Mouse (Mus musculus) intestine, embryonic 14.5 days (tissue): ENCODE data around the gene Camk2d. TPM values are rescaled to one million over a fixed set of nuclear protein-coding genes. Genes with fewer than 3 reads are reported as not detected.

ENCODE experiments used
- ATAC-seq: fragments of 200-750 bp; cut with Nextera tagmentation; replicated peaks from 2 replicates; pipeline ENCODE4 v1.8.0; 2017; ENCODE audit warnings: low read depth, moderate number of reproducible peaks, moderate TSS enrichment, moderate library complexity; ENCODE audit not compliant: low FRiP score, low TSS enrichment
- DNase-seq: peaks from one replicate; pipeline ENCODE4 v3.0.0-alpha.2; 2018; ENCODE audit warnings: low spot score
- H3K27ac ChIP-seq: fragments of 300-500 bp; sonication (generic); 2 replicates; pipeline ENCODE4 v1.5.1; 2014; ENCODE audit warnings: low read depth, mild to moderate bottlenecking, control low read depth
- H3K27me3 ChIP-seq: fragments of 300-500 bp; sonication (generic); replicated peaks from 2 replicates; pipeline ENCODE4 v1.6.1; 2014; ENCODE audit warnings: low read length, control low read depth; ENCODE audit not compliant: control insufficient read depth, insufficient read depth
- H3K36me3 ChIP-seq: fragments of 300-500 bp; sonication (generic); 2 replicates; pipeline ENCODE4 v1.6.1; 2014; ENCODE audit warnings: low read length, control low read depth; ENCODE audit not compliant: control insufficient read depth, insufficient read depth
- H3K4me1 ChIP-seq: fragments of 300-500 bp; sonication (generic); replicated peaks from 2 replicates; pipeline ENCODE4 v1.6.1; 2014; ENCODE audit warnings: low read length, control low read depth, mixed read lengths; ENCODE audit not compliant: control insufficient read depth, insufficient read depth
- H3K4me2 ChIP-seq: fragments of 300-500 bp; sonication (generic); 2 replicates; pipeline ENCODE4 v1.6.1; 2014; ENCODE audit warnings: low read length
- H3K4me3 ChIP-seq: fragments of 300-500 bp; sonication (generic); 2 replicates; pipeline ENCODE4 v1.5.1; 2014; ENCODE audit warnings: low read depth, low read length, control low read depth, mixed read lengths
- H3K9ac ChIP-seq: fragments of 300-500 bp; sonication (generic); 2 replicates; pipeline ENCODE4 v1.6.1; 2014; ENCODE audit warnings: mild to moderate bottlenecking, low read length
- H3K9me3 ChIP-seq: fragments of 300-500 bp; sonication (generic); 2 replicates; pipeline ENCODE4 v1.6.1; 2016; ENCODE audit warnings: low read length, control low read depth; ENCODE audit not compliant: control insufficient read depth
- WGBS: fragments of 180-500 bp; shearing (Covaris S2); extraction: QIAGEN DNeasy Blood & Tissue Kit; methylation state at CpG from one replicate; pipeline ENCODE4 v1.1.7; 2014; 5-methylcytosine and 5-hydroxymethylcytosine counted together
- polyA plus RNA-seq: library from polyadenylated mRNA; unstranded; fragments of >200 nt; fragmentation: Nextera tagmentation; extraction: Ambion mirVana; gene quantifications from 2 replicates; pipeline ENCODE4 v1.2.1, GENCODE M21; 2014

Gene Camk2d
- polyA plus RNA-seq, 1 experiment from 2014 or later: 47.0 TPM

DNA sequence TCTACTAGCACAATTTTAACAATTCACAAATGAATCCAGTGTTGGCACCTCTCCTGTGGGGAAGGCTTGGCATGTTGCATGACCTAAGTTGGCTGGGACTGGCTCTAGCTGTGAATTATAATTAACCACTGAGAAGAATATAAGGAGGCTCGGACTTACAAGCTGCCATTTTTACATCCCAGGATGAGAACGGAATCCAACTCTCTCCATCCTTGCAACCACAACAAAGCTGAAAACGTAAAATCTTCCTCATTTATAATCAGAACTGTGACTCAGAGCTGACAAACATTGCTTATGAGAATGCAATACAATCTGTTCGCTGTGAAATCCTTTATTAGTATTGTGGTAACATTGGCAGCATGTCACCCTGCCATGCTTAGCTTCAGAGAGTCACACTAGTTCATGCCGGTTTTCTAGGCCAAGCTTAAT is 126.9 kb downstream of the Camk2d start:
- 90% methylated on average over 5 of the region's 5 CpGs for WGBS

DNA sequence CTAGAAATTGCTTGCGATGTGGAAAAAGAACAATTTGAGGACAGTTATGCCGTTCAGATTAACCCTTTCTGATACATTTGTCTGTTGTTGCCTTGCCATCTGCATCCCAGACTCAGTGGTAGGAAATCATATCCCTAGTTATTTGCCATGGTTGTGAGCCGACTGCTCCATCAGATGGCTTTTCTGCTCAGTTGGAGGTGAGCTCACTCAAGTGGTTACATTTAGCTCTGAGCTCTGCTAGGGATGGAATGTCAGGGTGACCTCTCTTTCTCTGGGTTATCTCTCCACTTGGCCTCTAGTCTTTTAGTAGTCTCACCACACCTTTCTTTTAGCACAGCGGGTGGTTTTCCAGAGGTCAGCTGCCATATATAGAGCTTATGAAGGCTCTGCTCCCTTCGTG is 127.4 kb downstream of the Camk2d start:
- 75% methylated on average over 5 of the region's 5 CpGs for WGBS
- DNase-seq: no peak
- H3K4me3 ChIP-seq: no peak overlapping the region

More for the DNA sequence above, 126.9 kb downstream of the Camk2d start:
- H3K9me3 ChIP-seq: no peaks in the 10 kb centered on the region
- no peaks in the 10 kb centered on the region for H3K36me3 ChIP-seq
- no peak overlapping the region for H3K27ac ChIP-seq
- H3K9ac ChIP-seq: no peak overlapping the region
- no peaks in the 10 kb centered on the region for H3K4me1 ChIP-seq
- H3K4me3 ChIP-seq: no peak overlapping the region
- no peaks in the 10 kb centered on the region for H3K27me3 ChIP-seq
- no peak overlapping the region for H3K4me2 ChIP-seq
- DNase-seq (no peak), ATAC-seq (no peak)

DNA sequence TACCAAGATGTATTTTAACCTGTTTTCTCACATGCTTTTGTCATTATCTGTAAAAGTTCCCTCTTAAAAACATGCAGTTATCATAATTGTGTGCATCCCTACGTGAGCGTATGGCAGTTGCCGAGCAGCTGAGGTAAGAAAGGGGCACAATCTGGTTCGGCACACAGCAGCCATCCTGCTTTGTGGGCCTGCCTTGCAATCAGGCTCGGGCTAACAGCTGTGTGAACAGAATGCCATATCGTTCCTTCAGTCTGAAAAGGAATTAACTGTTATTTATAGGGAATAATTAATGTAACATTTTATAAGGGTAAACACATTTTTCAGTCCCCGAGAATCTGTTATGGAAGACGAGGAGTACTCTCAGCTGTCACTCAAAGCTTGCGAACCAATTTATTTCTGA is 129.5 kb downstream of the Camk2d start:
- no peak for ATAC-seq
- H3K27ac ChIP-seq: no peak overlapping the region
- WGBS: 81% methylated on average over 9 of the region's 9 CpGs

More for the DNA sequence above, 127.4 kb downstream of the Camk2d start:
- H3K4me1 ChIP-seq: no peaks in the 10 kb centered on the region
- no peak overlapping the region for H3K4me2 ChIP-seq
- no peaks in the 10 kb centered on the region for H3K27me3 ChIP-seq
- H3K9me3 ChIP-seq: no peaks in the 10 kb centered on the region
- no peak overlapping the region for H3K27ac ChIP-seq
- no peak overlapping the region for H3K9ac ChIP-seq
- no peak for ATAC-seq
- no peaks in the 10 kb centered on the region for H3K36me3 ChIP-seq

DNA sequence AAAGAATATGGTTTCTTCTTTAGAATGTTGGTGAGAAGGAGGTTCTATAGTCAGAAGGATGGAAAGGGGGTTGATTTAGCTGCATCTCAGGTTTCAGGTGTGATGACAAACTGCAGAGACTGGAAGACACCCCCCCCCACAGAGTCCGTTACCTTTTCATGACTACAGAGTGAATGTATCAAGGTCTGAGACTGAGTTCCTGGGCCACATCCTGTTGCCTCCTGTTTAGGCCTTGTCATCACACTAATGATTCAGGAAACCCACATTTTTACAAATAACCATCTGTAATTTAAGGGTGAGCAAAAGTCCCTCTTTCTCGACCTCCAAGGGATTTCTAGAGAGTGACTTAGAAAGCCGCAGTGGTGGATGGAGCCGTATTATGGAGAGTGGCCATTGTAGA is 131.3 kb downstream of the Camk2d start:
- Histone ChIP-seq H3K4me3 (no peak overlapping the region), H3K9ac (no peak overlapping the region), H3K4me1 (no peaks in the 10 kb centered on the region), H3K9me3 (no peaks in the 10 kb centered on the region), H3K27ac (no peak overlapping the region), H3K36me3 (no peaks in the 10 kb centered on the region), H3K27me3 (no peaks in the 10 kb centered on the region), H3K4me2 (no peak overlapping the region)
- DNase-seq (no peak), ATAC-seq (no peak)
- WGBS: 93% methylated on average over 4 of the region's 4 CpGs

More for the DNA sequence above, 129.5 kb downstream of the Camk2d start:
- no peak for DNase-seq
- Histone ChIP-seq H3K4me2 (no peak overlapping the region), H3K4me3 (no peak overlapping the region), H3K9ac (no peak overlapping the region), H3K4me1 (no peaks in the 10 kb centered on the region), H3K9me3 (no peaks in the 10 kb centered on the region), H3K27me3 (no peaks in the 10 kb centered on the region), H3K36me3 (no peaks in the 10 kb centered on the region)

DNA sequence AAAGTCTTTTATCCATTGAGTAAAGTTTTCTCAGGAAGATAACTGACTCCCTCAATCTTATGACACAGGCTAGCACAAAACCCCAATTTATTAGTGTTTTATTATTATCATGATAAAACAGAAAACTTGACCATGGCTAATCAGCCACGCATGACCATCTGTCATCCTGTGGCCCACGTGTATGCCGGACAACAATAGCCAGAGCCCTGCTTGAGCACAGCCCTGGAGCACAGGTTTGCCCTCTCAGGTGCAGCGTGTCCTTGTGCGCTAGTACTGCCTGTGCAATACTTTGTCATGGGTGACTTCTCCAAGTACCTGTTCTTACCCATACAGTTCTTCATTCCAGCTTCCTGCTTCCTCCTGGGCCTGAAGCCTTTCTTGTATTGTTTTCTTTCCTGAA is 134.3 kb downstream of the Camk2d start:
- Histone ChIP-seq H3K4me2 (no peak overlapping the region), H3K4me1 (no peaks in the 10 kb centered on the region), H3K9ac (no peak overlapping the region), H3K9me3 (no peaks in the 10 kb centered on the region), H3K4me3 (no peak overlapping the region), H3K36me3 (no peaks in the 10 kb centered on the region), H3K27me3 (no peaks in the 10 kb centered on the region), H3K27ac (no peak overlapping the region)
- ATAC-seq: no peak
- 92% methylated on average over 5 of the region's 5 CpGs for WGBS
- DNase-seq: no peak

DNA sequence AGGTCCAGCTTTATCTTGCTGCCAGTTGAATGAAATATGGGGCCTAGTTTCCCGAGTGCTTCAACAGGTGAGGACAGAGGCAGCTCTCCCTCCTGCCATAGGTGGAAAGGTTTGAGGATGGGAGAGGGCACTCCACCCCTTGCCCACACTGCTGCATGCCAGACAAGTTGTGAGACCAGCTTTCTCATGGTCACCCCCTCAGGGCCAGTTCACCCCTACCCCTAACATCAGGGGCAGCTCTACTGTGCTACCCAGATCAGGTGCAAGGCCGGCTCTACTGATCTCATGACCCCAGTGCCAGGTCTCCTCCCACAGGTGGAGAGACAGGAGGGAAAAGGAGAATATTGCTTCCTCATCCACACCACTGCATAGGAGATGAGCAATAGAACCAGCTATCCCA is 136.2 kb downstream of the Camk2d start:
- H3K4me1 ChIP-seq: no peaks in the 10 kb centered on the region
- 87% methylated on average over 2 of the region's 2 CpGs for WGBS
- DNase-seq (no peak), ATAC-seq (no peak)
- H3K9me3 ChIP-seq: no peaks in the 10 kb centered on the region
- no peaks in the 10 kb centered on the region for H3K36me3 ChIP-seq
- no peak overlapping the region for H3K27ac ChIP-seq
- H3K9ac ChIP-seq: no peak overlapping the region
- no peak overlapping the region for H3K4me2 ChIP-seq
- H3K4me3 ChIP-seq: no peak overlapping the region
- no peaks in the 10 kb centered on the region for H3K27me3 ChIP-seq

DNA sequence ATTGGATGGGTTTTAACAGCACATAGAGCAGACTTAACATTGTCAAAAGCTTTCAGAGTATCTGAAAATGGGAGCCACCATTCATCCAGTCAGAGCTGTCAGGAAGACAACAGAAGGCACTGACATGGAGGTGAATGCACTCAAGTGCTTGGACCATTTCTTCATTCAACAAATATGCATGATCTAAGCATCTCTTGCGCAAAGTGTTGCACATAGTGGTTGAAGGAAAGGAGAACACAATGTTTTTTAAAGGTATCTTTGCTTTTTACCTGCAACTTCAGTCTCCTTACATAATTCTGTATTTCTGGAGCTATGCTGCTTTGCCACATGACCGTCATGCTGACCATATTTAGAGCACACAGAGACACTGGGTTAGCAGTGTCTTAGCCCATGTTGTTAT is 138.4 kb downstream of the Camk2d start:
- Histone ChIP-seq H3K4me2 (no peak overlapping the region), H3K9me3 (no peaks in the 10 kb centered on the region), H3K9ac (no peak overlapping the region), H3K4me3 (no peak overlapping the region), H3K27me3 (no peaks in the 10 kb centered on the region), H3K36me3 (no peaks in the 10 kb centered on the region), H3K4me1 (no peaks in the 10 kb centered on the region), H3K27ac (no peak overlapping the region)
- 90% methylated on average over 2 of the region's 2 CpGs for WGBS
- DNase-seq (no peak), ATAC-seq (no peak)

DNA sequence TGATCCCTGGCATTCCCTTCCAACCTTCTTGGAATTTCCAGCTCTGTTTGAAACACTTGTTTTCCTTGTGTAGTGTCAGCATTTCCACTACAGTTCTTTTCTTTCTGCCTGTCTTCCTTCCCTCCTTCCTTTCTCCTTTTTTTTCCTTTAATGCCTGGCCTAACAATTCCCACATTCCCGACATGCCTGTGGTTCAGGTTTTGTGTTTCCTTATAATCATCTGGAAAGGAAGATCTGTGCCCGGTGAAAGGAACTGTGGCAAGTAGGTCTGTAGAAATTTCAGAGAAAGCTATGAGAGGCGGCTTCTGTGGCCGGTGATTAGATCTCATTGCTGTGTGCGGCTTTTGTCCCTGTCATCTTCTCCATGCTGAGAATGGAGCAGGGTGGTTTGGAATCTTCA is 139.1 kb downstream of the Camk2d start:
- Histone ChIP-seq H3K4me2 (no peak overlapping the region), H3K27ac (no peak overlapping the region), H3K4me1 (no peaks in the 10 kb centered on the region), H3K36me3 (no peaks in the 10 kb centered on the region), H3K9me3 (no peaks in the 10 kb centered on the region), H3K27me3 (no peaks in the 10 kb centered on the region), H3K9ac (no peak overlapping the region), H3K4me3 (no peak overlapping the region)
- DNase-seq (no peak), ATAC-seq (no peak)
- WGBS: 81% methylated on average over 5 of the region's 5 CpGs

DNA sequence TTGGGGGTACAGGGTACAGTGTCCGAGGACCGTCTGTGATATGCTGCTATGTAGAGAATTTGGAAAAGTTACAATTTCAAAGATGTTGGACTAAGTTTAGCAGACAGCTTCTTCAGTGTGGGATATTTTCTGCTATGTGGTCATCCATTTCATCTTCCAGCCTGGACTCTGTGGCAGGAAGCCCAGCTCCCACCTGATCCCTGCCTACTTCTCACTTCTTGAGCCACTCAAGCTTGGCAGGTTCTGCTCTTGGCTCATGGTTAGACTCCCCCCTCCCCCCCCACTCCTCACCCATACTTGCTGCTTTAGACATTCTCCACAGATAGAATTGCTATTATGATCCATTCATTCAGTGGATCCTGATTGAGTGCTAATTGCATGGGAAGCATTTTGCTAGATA is 141.0 kb downstream of the Camk2d start:
- ATAC-seq: no peak
- 94% methylated on average over 2 of the region's 2 CpGs for whole genome bisulfite sequencing
- H3K36me3 ChIP-seq: no peaks in the 10 kb centered on the region
- H3K4me1 ChIP-seq: no peaks in the 10 kb centered on the region
- no peak overlapping the region for H3K4me2 ChIP-seq
- H3K9ac ChIP-seq: no peak overlapping the region
- DNase-seq: no peak
- H3K4me3 ChIP-seq: no peak overlapping the region
- H3K9me3 ChIP-seq: no peaks in the 10 kb centered on the region
- no peaks in the 10 kb centered on the region for H3K27me3 ChIP-seq
- H3K27ac ChIP-seq: no peak overlapping the region
